Mouse (Mus musculus): ENCODE data around the gene Cnnm2.

The Cnnm2 gene

DNA sequence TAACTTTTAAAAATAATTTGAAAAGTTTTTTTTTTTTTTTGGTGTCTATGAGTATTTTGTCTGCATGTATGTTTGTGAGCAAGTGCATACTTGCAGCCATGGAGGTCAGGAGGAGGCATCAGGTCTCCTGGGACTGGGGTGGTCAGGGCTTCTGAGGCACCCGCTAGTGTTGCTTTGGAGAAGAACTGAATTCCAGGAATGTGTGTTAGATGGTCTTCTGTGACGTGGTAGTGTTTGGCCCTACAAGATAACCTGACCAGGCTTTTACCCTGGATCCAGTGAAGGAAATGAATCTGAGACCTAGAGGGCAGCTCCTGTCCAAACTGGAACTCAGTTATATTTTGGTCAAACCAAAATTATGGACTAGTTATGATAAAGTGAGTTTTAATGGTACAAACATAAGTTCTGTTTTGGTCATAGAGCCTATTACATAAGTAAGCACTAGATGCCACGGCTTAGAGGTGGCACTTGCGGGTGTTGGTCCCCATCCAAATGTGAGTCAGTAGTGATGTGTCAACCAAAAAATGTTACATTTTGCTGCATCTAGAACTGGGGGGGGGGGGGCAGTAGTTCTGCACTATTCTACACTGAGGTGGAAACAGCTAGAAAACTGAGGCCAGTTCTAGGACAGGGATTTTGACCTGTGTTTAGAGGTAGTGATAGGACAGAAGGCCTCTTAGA, 38.6 kb downstream of the Cnnm2 start:
- no peak for DNase-seq (ENCODE audit: low read depth, low spot score)

DNA sequence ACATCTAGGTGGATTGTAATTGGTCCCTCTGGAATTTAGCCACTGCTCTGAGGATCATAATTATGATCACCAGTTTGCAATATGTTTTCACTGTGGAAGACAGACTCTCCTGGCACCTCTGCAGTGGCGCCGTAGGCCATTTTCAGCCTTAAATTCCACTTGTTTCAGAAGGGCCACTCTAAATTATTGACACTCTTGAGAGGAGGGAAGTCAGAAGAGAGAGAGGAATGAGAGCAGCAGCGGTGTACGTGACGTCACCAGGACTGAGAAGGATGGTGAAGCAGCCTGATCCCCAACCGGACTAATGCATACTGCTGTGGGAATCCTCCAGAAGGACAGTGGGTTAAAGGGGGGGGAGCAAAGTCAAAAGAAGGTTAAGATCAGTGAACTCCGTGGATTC, 40.1 kb downstream of the Cnnm2 start:
- no peak for DNase-seq (ENCODE audit: low read depth, low spot score)

DNA sequence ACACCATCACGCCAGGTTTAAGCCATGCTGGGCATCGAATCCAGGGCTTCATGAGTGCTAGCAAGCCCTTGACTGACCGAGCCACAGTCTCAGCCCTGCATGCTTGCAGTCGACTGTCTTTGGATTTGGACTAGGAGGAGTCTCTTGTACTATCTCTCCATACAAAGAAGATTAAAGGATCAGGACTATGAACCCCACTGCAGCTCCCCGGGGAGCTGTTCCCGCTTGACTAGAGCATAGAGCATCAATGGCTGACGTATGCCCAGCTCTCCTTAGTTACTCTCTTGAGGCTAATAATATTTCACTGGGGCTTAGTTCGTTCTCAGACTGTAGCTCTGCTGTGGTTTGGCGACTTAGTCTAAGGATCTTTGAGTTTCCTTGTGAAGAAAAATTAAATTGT, 40.9 kb downstream of the Cnnm2 start:
- peak; percentile 43 for DNase-seq (ENCODE audit: low read depth, low spot score)

DNA sequence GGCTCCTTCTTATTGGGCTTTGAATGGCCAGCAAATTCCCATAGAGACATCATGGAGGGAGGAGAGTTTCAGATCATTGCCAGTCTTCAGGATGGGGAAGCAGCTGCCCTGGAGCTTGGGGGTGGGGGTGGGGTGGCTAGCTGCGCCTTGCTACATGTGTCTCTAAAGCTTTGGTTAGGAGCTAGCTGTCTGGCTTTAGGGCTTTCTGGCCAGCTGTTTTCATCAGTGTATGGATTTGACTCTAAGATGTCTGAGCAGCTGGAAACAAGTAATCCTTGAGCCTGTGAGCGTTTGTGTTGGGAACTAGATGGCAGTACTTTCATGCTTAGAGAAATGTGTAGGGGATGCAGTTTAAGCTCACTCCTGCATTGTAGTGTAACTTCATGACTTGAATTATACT, 42.3 kb downstream of the Cnnm2 start:
- DNase-seq (ENCODE audit: low read depth, low spot score) = no peak

DNA sequence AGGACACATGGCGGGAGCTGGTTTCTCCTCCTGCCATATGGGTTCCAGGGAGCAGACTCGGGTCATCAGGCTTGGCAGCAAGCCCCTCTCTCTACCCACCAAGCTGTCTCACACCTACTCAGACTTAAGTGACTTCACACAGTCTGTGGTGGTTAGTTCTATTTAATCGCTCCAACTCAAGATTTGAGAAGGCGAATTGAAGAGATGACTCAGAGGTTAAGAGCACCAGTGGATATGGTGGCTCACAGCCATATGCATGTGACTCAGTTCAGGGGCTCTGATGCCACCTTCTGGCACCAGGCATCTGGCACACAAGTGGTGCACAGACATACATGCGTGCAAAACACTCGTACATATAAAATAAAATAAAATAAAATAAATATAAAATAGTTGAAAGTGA, 43.4 kb downstream of the Cnnm2 start:
- DNase-seq (ENCODE audit: low read depth, low spot score) = no peak

DNA sequence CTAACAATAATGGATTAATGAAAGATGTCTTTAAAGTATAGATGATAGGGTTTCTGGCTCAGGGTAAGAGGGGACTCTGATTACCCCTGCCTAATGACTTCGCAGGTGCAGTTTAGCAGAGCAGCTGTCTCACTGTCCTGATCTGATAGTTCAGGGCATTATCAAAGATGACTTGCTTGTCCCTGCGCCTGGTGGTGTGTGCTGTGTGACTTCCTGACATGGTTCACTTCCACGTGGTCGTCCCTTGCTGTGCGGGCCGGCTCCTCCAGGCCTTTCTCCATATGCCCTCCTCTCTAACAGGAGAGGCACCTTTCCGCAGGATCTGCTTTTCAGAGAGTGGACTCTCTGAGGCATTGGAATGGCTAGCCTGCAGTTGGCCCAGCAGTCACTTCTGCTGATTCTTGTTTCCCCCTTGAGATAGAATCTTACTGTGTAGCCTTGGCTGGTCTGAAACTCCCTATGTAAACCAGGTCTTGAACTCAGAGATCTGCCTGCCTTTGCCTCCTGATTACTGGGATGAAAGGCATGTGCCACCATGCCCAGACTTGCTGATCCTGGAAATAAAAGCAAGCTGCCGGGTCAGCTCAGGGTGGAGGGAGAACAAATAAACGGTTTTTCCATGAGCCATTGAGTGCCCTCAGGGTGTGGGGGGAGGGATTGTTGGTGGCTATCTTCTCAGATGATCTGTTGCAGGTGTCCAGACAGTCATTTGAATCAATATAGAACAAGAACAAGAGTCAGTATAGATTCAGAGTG, 44.7 kb downstream of the Cnnm2 start:
- DNase-seq (ENCODE audit: low read depth, low spot score) = no peak

DNA sequence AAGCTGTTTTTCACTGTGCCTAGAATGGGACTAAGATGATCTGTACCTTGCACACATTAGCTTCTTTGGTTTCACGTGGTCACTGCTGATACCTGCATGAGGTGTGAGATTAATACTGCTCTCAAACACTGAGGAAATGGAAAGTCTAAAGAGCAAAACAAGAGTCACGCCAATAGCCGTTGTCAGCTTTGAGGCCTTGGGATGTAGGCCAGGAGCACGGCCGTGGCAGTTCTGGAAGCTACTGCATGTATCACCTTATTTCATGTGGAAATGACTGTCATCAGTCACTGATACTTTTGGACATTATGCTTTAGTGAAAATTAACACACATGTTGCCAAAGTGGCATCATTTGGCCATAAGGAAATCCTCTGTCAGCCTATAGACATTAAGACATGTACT, 46.9 kb downstream of the Cnnm2 start:
- no peak for DNase-seq (ENCODE audit: low read depth, low spot score)

DNA sequence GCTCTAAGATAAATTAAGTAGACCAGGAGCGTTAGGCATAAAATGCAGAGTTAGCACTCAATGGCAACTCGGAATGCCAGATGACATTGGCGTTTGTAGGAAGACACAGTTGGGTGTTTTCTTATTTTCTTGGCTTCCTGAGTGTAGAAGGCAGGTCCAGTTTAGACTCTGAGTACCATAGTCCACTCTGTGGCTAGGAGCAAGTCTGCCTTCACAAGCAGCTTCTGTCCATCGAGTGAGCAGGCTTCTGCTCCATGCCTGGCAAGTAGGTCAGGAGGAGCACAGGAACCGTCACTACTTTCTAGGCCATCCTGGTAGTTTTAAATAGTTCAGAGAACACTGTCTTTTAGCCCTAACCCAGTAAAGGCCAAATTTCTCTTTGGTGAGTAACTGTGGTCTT, 47.6 kb downstream of the Cnnm2 start:
- DNase-seq (ENCODE audit: low read depth, low spot score) = no peak

DNA sequence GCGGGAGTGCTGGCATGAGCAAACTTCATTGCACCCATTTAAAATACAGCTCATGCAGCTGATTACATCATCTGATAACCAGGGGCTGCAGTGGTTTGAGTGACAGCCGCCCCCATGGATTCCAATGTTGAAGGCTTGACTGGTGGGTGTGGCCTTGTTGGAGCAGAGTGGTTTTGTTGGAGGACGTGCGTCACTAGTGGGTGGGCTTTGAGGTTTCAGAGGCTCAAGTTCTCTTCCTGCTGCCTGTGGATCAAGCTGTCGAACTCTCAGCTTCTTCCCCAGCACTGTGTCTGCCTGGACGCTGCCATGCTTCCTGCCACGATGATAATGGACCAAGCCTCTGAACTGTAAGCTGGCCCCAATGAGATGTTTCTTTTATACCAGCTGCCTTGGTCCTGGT, 57.9 kb downstream of the Cnnm2 start:
- DNase-seq (ENCODE audit: low read depth, low spot score) = no peak

DNA sequence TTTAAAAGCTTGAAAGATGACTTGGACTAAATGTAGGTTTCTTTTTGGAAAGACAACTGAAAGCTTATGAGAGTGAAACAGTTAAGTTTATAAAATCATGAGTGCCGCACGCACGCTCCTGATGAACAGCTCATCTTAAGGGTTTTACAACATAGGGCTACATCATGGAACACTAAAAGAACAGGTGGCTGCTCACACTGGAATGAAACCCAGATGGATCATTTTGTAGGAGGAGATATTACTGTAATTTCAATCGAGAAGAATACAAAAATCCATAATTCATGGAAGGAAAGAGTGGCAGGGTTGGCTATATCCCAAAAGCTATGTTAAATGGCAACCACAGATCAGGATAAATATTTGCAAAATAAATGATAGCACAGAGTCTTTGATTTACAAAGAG, 61.1 kb downstream of the Cnnm2 start:
- no peak for DNase-seq (ENCODE audit: low read depth, low spot score)

DNA sequence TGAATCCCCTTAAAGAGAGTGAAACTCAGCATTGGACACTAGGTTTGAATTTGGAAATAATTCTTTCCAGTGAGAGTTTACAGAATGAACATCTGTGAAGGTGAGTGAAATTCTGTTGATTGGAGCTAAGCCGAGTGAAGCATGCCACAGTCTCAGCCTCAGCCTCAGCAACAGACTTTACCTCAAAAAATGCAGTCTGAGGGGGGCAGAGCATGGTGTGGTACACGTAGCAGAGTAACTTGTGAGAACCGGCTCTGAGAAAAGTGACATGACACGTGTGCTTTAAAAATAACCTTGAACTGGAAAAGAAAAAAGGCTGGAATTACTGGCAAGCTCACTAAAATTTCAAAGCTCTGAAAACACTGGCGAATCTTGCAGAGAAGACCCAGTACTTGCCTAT, 62.4 kb downstream of the Cnnm2 start:
- no peak for DNase-seq (ENCODE audit: low read depth, low spot score)

DNA sequence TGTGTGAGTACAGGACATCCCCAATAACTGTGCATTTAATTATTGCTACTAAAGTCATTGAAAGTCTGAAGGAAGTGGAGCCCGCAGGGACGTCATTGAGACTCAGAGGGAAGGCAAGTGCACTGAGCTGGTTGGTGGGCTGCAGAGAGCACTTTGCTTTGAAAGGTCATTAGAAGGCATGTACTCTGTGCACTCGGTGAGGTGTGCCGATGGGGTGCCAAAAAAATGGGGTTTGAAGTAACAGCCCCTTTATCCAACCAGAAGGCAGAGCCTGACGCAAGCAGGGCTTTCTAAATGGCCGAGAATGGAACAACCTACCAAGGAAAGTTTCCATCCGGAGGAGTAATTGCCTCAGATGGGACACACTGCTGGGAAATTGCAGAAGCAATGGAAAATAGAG, 63.5 kb downstream of the Cnnm2 start:
- DNase-seq (ENCODE audit: low read depth, low spot score) = no peak

DNA sequence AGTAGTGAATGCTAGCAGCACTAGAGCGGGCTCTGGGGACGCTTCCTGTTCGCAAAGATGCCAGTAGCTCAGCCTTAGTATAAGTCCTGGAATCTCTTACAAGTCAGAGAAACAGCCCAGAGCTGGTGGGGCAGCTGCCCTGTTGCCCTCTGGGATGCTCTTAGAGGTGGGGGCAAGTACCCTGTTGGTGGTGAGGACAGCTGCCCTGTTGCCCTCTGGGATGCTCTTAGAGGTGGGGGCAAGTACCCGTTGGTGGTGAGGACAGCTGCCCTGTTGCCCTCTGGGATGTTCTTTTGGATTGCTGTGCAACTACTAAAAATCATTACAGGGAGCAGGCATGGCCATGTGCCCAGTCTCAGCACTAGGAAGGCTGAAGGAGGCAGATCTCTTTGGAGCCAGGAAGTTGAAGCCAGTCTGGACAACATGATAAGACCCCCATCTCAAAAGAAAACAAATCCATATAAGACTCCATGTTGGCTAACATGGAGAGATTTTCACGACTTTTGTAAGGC, 66.3 kb downstream of the Cnnm2 start:
- DNase-seq (ENCODE audit: low read depth, low spot score) = no peak

DNA sequence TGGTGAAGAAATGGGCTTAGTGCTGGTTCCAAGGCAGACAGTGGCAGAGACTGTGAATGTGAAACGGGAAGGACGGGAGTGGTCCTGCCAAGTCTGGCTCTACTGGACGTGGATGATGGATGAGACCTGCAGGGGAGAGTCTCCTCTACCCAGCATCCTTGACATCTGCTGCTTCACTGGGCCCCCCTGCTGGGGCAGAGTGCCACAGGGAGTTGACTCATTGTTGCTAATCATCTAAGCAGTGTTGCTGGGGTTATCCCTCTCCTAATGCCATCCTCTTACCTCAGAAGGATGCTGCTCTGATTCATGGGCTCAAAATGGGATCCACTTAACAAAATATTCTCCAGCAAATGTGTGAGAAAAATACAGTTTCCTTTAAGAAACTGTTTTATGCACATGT, 67.6 kb downstream of the Cnnm2 start:
- DNase-seq (ENCODE audit: low read depth, low spot score) = peak; percentile 3

DNA sequence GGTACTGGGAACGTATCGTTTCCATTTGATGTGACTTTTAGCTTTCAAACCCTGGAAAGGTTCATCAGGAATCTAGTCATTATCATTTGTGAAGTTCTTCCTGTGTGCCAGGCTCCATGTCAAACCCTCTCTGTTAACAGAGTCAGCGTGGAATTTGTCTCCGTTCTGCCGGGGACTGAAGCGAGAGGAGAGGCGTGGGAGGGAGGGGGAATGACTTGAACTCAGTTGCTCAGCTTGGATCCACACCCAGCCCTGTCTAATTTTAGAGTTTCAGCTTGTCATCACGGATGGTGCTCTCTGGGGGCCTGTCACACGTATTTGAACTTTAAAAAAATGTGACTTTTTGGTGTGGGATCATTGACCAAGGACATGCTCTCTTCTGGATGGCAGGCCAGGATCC, 70.0 kb downstream of the Cnnm2 start:
- DNase-seq (ENCODE audit: low read depth, low spot score) = no peak

DNA sequence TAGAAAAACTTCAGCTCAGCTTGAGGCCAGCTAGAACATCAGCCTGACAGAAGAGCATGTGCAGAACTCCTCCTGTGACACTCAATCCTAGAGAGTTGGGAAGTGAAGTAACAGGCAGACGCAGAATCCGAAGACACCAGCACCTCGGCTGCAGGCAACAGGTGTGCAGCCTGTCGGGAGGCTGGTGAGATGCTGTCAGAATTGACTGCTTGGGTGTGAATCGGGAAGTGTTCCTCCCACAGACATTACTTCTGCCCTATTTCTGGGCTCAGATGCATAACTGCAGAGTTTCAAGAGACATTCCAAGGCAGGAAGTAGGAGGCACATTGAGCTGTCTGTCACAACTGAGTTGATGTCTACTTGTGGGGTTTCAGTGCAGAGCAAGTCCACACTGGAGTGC, 72.9 kb downstream of the Cnnm2 start:
- no peak for DNase-seq (ENCODE audit: low read depth, low spot score)

DNA sequence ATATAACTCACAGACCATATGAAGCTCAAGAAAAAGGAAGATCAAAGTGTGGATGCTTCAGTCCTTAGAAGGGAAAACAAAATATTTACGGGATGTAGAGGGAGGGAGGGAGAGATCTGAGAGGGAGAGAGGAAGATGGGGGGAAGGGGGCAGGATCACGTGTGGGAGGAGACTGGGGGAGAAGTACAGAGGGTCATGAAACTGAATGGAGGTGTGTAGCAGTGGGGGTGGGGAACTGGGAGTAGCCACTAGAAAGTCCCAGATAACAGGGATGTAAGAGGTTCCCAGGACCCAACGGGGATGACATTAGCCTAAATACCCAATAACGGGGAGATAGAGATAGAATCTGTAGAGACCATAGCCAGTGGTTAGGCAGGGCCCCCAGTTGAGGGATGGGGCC, 73.9 kb downstream of the Cnnm2 start:
- DNase-seq (ENCODE audit: low read depth, low spot score) = no peak

DNA sequence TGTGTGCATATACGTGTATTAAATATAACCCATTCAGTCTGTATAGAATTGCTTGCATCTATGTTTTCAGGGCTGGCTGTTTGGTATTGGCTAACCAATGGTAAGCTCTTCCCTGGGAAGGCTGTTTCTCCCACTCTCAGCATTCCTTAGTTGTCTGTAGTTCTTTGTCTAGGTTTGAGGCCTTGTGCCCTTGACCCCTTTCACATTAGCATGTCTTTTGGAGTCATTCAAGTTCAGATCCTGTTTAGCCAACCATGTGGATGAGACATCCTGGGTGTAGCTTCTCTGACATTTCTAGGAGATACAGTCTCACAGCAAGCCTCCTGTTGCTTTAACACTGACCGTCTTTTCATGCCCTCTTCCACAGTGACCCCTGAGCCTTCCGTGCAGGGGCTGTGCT, 74.7 kb downstream of the Cnnm2 start:
- no peak for DNase-seq (ENCODE audit: low read depth, low spot score)

DNA sequence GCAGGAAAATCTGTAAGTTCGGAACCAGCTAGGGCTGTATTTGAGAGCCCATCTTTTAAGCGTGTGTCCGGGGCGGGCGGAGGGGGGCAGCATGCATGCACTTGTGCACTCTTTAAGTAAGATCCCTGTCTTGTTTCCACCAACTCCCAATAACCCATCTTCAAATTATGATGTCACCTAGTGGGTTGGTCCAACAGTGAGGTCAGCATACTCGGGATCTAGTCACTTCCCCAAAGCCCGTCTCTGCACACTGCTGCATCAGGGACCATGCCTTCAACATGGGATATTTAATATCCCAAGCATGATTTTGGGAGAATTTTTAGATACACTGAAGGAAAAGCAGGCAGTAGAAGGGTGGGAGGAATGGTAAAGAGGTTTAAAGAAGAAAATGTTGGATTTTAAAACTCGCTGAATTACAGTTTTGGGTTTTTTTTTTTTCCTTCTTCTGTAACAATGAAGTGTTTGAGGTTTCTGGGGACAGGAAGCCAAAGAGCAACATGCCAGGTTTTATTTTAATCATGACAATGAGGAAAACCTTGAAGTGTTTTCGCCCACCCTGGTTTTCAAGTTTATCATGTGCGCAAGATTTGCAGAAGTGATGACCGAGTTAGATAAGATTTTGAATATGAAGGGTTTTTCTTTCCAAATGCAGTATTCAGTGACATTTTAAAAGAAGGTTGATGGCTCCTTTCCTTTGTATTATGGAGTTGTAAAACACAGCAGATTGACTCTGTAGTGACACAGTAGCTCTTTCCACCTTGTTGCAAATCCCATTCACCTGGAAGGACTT, 76.1 kb downstream of the Cnnm2 start:
- no peak for DNase-seq (ENCODE audit: low read depth, low spot score)

DNA sequence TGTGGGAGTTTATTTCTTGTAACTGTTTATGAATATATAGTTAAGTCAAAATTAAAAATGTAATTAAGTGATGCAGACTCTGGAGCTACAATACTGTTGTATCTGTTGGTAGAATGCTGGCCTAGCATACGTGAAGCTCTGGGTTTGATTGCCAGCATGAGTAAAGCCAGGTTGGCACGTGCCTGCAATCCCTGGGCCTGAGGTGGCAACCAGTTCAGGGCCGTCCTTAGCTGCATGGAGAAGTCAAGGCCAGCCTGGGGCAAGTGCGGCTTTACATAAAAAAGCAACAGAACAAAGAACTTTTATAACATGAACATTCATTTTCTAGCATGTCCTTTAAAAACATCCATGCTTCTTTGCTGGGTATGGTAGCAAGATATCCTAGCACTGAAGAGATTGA, 79.6 kb downstream of the Cnnm2 start:
- DNase-seq (ENCODE audit: low read depth, low spot score) = no peak

DNA sequence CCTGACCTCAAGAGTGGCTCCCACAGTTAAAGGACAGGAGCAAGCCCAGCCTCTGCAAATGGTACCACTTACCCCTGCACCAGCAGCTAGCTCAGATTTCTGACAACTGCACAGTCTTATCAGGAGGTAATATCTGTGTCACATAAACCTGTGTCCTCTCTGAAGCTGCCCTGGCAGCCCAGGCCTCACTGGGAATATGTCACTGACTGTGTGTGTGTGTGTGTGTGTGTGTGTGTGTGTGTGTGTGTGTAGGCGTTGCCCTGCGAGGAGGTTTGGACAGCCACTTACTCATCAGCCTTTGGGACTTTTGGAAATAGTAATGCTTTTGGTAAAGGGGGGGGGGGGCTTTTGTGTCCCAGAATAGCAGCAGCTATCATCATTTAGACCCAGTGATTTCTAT, 81.6 kb downstream of the Cnnm2 start:
- no peak for DNase-seq (ENCODE audit: low read depth, low spot score)

DNA sequence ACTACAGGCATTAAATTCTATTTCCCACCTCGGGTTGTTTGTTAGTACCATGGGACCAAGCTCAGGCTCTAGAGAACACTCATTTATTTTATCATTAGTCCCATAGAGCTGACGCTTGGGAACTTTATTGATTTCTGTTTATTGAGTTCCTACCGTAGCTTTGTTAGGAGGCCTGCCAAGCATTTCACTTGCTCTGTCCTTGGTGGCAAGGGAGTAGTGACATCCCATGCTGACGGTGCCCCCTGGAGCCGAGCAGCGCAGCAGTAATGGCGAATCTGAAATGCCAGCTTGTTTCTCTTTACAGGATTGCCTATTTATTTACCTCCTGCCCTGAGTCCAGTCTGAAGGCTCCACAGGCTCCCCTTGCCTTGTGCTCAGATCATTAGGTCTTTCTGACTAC, 84.7 kb downstream of the Cnnm2 start:
- no peak for DNase-seq (ENCODE audit: low read depth, low spot score)

DNA sequence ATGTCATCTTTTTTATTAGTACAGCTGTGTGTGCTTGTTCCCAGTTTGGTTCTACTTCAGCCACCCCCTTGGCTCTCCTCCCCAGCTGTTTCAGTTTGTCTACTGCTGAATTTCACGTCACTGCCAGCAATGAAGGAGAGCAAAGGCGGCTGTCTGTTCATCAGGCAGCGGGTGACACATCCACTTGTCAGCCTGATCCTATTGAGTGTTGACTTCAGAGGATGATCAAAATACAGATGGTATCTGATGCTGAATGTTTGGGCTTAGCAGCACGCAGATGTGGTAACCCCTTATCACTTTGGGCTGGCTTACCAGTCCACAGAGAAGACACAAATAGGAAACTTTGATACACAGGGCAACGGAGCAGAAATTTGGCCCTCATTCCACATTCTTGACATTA, 85.1 kb downstream of the Cnnm2 start:
- no peak for DNase-seq (ENCODE audit: low read depth, low spot score)

Measured in retina, postnatal 7 days (tissue).